Mouse (Mus musculus) bone marrow, adult 2 months (tissue): Measurements from ENCODE around the gene Aff4.

ENCODE experiments used
- CTCF ChIP-seq: fragments of 200-500 bp; IDR thresholded peaks from 2 replicates; pipeline ENCODE4 v1.5.1; 2011; ENCODE audit warnings: low read length, control low read depth; ENCODE audit not compliant: control insufficient read depth, insufficient read depth
- POLR2A ChIP-seq: fragments of 200-500 bp; IDR thresholded peaks from 2 replicates; pipeline ENCODE4 v1.6.1; 2011; ENCODE audit warnings: low read depth, mild to moderate bottlenecking, control low read depth, low read length, borderline replicate concordance; ENCODE audit not compliant: control insufficient read depth

DNA sequence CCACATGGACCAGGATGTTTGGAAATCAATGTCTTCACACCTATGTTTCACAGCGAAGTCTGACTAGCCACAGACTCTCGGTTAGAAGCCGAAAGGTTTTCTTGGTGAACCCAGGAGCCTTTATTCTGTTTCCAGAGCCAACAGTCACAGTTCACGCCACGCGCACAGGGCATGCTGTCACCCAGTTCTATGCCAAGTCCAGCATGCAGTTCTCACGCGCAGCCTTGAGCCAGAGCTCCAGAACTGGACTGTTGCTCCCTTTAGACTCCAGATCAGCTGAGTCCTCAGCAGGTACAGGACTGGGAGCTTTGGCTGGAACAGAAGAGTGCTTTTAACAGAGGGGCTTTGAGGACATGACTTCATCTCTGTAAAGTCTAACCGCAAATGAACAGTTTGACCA lies 101.8 kb downstream of the Aff4 start:
- TF ChIP-seq CTCF (no peak), POLR2A (no peak)
